Mouse (Mus musculus) limb, embryonic 11.5 days (tissue): ENCODE measurements around the gene Pgm3. TPM values are rescaled to one million over a fixed set of nuclear protein-coding genes. Genes with fewer than 3 reads are reported as not detected.
A peak's percentile ranks its signal among the peaks of the same experiment; 100 is the strongest.
"Not testable (repeated sequence)": the region's sequence is repeated elsewhere in the genome, so short reads cannot be mapped to it uniquely, and the experiment has no call there.

ENCODE experiments used
- ATAC-seq: fragments of 200-750 bp; cut with Nextera tagmentation; 2 replicates; pipeline ENCODE4 v1.8.0; 2017; ENCODE audit warnings: low read depth; ENCODE audit not compliant: insufficient number of reproducible peaks, low FRiP score, low TSS enrichment
- DNase-seq: peaks from one replicate; pipeline ENCODE4 v3.0.0-alpha.2; 2015; ENCODE audit warnings: low spot score
- H3K27ac ChIP-seq: fragments of 300-500 bp; sonication (generic); replicated peaks from 2 replicates; pipeline ENCODE4 v1.5.1; 2014; ENCODE audit warnings: low read depth, mild to moderate bottlenecking, low read length
- H3K27me3 ChIP-seq: fragments of 300-500 bp; sonication (generic); 2 replicates; pipeline ENCODE4 v1.6.1; 2014; ENCODE audit warnings: mild to moderate bottlenecking, low read length, mixed read lengths; ENCODE audit not compliant: control insufficient read depth, insufficient read depth
- H3K36me3 ChIP-seq: fragments of 300-500 bp; sonication (generic); 2 replicates; pipeline ENCODE4 v1.6.1; 2014; ENCODE audit warnings: mild to moderate bottlenecking, low read length, moderate library complexity, mixed read lengths; ENCODE audit not compliant: control insufficient read depth, insufficient read depth
- H3K4me1 ChIP-seq: fragments of 300-500 bp; sonication (generic); 2 replicates; pipeline ENCODE4 v1.6.1; 2014; ENCODE audit warnings: low read length, mixed read lengths; ENCODE audit not compliant: control insufficient read depth, insufficient read depth
- H3K4me2 ChIP-seq: fragments of 300-500 bp; sonication (generic); 2 replicates; pipeline ENCODE4 v1.6.1; 2014; ENCODE audit warnings: low read depth, mild to moderate bottlenecking, moderate library complexity; ENCODE audit not compliant: severe bottlenecking
- H3K4me3 ChIP-seq: fragments of 300-500 bp; sonication (generic); 2 replicates; pipeline ENCODE4 v1.5.1; 2014; ENCODE audit warnings: low read depth, low read length
- H3K9ac ChIP-seq: fragments of 300-500 bp; sonication (generic); 2 replicates; pipeline ENCODE4 v1.6.1; 2014; ENCODE audit warnings: mild to moderate bottlenecking, low read length
- H3K9me3 ChIP-seq: fragments of 300-500 bp; sonication (generic); 2 replicates; pipeline ENCODE4 v1.6.1; 2016; ENCODE audit warnings: low read length; ENCODE audit not compliant: control insufficient read depth
- WGBS: fragments of 180-500 bp; shearing (Covaris S2); extraction: QIAGEN DNeasy Blood & Tissue Kit; methylation state at CpG from one replicate; pipeline ENCODE4 v1.1.7; 2014; 5-methylcytosine and 5-hydroxymethylcytosine counted together
- polyA plus RNA-seq: library from polyadenylated mRNA; unstranded; fragments of >200 nt; fragmentation: Nextera tagmentation; extraction: Ambion mirVana; gene quantifications from 2 replicates; pipeline ENCODE4 v1.2.1, GENCODE M21; 2014

Gene Pgm3
- 30.0 and 31.9 TPM in 2 replicates for polyA plus RNA-seq

DNA sequence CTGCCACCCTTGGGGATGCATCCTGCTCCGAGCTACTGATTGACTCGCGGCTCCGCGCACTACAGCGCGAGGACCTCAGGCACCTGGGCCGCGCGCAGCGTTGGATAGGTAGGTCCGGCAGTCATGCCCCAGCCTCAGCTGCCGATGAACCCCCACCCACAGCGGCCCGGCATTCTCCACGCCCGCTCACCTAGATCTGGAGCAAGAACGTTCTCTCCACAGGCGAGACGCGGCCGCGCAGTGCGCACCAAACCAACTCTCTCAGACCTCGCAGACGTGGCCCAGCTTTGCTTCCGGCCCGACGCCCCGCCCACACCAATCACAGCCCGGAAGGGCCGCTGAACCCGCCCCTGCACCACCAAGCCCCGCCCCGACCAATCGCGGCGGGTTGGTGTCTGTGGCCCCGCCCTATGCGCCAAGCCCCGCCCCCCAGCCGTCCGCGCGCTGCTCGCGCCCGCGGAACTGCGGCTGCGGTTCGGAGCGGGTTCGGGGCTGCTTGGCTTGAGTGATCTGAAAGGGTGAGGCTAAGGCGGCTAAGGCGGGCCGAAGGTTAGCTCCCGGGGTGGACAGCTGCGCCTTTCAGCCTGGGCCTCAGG, at the start of gene Pgm3, which contains the start of gene Rwdd2a:
Gene Pgm3 (minus strand): TSS at position 303 of the 596 bp plus-strand sequence.
Gene Rwdd2a (plus strand): TSS at position 452 of the 596 bp plus-strand sequence.
- peak within 1 kb of the TSS; percentile 46 for H3K9ac ChIP-seq
- no peaks in the 10 kb centered on the region for H3K27me3 ChIP-seq
- peak within 1 kb of the TSS; percentile 61 for H3K4me3 ChIP-seq
- no peaks in the 10 kb centered on the region for H3K9me3 ChIP-seq
- no peak within 1 kb of the TSS for H3K27ac ChIP-seq
- DNase-seq (peak; percentile 96), ATAC-seq (peak; percentile 97)
- H3K36me3 ChIP-seq, result no peaks in the 10 kb centered on the region
- peaks cover 3% of the 10 kb centered on the region; the same call in 1 of the 2 replicates for H3K4me1 ChIP-seq
- peak within 1 kb of the TSS; percentile 99 for H3K4me2 ChIP-seq
- WGBS, result under 1% methylated on average over 57 of the region's 59 CpGs

GRCm38 (mm10) chr9:86619341-86620139, 47.9 kb upstream of the Pgm3 start:
- Histone ChIP-seq H3K4me3 (no peak overlapping the region), H3K9ac (no peak overlapping the region), H3K9me3 (no peaks in the 10 kb centered on the region), H3K36me3 (no peaks in the 10 kb centered on the region), H3K27ac (no peak overlapping the region), H3K4me1 (no peaks in the 10 kb centered on the region), H3K27me3 (no peaks in the 10 kb centered on the region), H3K4me2 (no peak overlapping the region)
- ATAC-seq (no peak), DNase-seq (no peak)
- WGBS, result 91% methylated on average over 10 of the region's 10 CpGs

DNA sequence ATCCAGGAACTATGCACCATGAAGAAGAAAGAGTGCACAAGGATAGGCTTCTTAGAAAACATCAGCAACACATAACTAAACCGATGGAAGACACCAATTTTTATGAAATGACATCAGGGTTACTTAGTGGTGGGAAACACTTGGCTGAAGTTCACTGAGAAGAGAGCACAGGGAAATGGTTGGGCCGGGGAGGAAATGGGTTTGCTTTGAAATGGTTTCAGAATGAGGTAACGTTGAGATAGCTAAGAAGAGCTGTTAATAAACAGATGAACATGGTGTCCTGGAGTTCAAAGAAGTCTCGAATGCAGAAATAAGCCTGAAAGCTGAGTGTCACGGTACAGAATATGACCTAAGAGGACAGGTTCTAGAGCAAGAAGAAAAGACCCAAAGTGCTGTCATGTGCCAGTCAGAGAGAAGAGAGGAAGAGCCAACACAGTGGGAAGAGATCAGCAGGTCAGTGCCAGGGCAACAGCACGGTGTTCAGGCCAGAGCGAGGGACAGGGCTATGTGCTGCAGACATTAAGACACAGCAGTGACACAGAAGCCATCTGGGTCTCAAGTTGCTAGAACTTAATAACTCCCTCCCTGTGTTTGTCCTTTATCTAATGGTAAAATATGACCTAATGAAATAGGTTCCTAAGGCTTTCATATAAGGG, 46.3 kb upstream of the Pgm3 start:
- WGBS, result 80% methylated on average over 7 of the region's 7 CpGs
- H3K4me2 ChIP-seq, result no peak overlapping the region
- no peaks in the 10 kb centered on the region for H3K4me1 ChIP-seq
- no peak overlapping the region for H3K9ac ChIP-seq
- ATAC-seq, result no peak
- no peaks in the 10 kb centered on the region for H3K27me3 ChIP-seq
- DNase-seq, result no peak
- no peaks in the 10 kb centered on the region for H3K36me3 ChIP-seq
- no peaks in the 10 kb centered on the region for H3K9me3 ChIP-seq
- H3K27ac ChIP-seq, result no peak overlapping the region
- no peak overlapping the region for H3K4me3 ChIP-seq

GRCm38 (mm10) chr9:86615765-86616164, 44.1 kb upstream of the Pgm3 start:
- no peak overlapping the region for H3K27ac ChIP-seq
- no peak for ATAC-seq
- no peak overlapping the region for H3K4me2 ChIP-seq
- no peak overlapping the region for H3K9ac ChIP-seq
- 90% methylated on average over 1 of the region's 1 CpGs for WGBS
- H3K36me3 ChIP-seq, result no peaks in the 10 kb centered on the region
- H3K27me3 ChIP-seq, result no peaks in the 10 kb centered on the region
- no peaks in the 10 kb centered on the region for H3K9me3 ChIP-seq
- no peak overlapping the region for H3K4me3 ChIP-seq
- no peaks in the 10 kb centered on the region for H3K4me1 ChIP-seq
- no peak for DNase-seq

- Histone ChIP-seq H3K9me3 (no peaks in the 10 kb centered on the region), H3K27ac (no peak overlapping the region), H3K9ac (no peak overlapping the region), H3K4me1 (no peaks in the 10 kb centered on the region), H3K4me2 (no peak overlapping the region), H3K4me3 (no peak overlapping the region), H3K27me3 (no peaks in the 10 kb centered on the region), H3K36me3 (no peaks in the 10 kb centered on the region)
- DNase-seq (no peak), ATAC-seq (no peak)
- 88% methylated on average over 4 of the region's 4 CpGs for WGBS
These were observed 40.4 kb upstream of the Pgm3 start for GRCm38 (mm10) chr9:86612091-86612490.

DNA sequence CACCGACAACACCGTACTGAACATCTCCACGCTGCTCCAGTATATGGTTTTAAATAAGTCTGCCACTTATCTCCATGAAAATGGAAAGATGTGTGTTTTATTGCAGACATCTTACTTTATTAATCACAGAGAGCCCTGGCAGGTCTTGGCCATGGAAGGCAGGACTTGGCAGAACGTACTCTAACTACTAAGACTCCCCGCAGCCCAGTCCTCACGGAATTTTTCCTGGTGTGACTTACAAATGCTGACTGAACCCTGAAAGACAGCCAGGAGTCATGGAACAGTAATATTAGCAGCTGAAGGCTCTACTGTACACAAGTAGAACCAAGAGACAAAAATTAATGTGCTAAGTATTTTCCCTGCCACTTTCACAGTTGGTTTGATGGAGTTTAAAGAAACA, 34.1 kb upstream of the Pgm3 start:
- Histone ChIP-seq H3K4me3 (no peak overlapping the region), H3K4me2 (no peak overlapping the region), H3K27me3 (no peaks in the 10 kb centered on the region), H3K36me3 (no peaks in the 10 kb centered on the region), H3K27ac (no peak overlapping the region), H3K9me3 (no peaks in the 10 kb centered on the region), H3K4me1 (no peaks in the 10 kb centered on the region), H3K9ac (no peak overlapping the region)
- DNase-seq, result no peak
- 89% methylated on average over 6 of the region's 6 CpGs for WGBS
- no peak for ATAC-seq

DNA sequence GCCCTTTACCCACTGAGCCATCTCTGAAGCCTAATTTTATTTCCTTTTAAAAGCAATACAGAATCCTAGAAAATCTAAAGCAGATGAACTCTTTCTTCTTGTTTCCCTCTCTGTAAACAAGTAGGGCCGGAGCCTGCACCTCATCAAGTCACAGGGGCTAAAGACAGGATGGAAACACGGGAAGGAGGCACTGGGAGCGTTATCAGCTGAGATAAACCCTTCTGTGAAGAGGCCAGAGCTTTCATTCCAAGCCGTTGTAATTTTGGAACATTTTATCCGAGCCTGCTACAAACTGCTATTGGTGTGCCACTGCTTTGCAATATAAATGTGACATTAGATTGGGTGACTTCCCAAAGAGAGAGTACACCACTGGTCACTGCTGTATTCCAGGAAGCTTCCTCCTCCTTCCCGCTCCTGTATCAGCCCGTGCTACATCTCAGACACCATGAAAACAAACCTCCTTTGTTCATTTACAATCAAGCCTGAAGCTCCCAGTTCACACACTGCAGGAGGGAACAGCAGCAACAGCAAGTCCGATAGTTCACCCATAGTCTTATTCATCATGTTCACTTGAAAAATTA, 28.2 kb upstream of the Pgm3 start:
- Histone ChIP-seq H3K27me3 (no peaks in the 10 kb centered on the region), H3K4me2 (no peak overlapping the region), H3K9me3 (no peaks in the 10 kb centered on the region), H3K36me3 (no peaks in the 10 kb centered on the region), H3K27ac (no peak overlapping the region), H3K9ac (no peak overlapping the region), H3K4me1 (no peaks in the 10 kb centered on the region), H3K4me3 (no peak overlapping the region)
- ATAC-seq (no peak), DNase-seq (no peak)
- WGBS, result 51% methylated on average over 8 of the region's 8 CpGs

- not testable (repeated sequence) for H3K9ac ChIP-seq, ATAC-seq, DNase-seq, H3K9me3 ChIP-seq, H3K4me1 ChIP-seq, H3K36me3 ChIP-seq, H3K27me3 ChIP-seq, H3K4me2 ChIP-seq, H3K4me3 ChIP-seq, H3K27ac ChIP-seq
These were observed 25.3 kb upstream of the Pgm3 start for GRCm38 (mm10) chr9:86596983-86597382.
